Mouse (Mus musculus) brain, embryonic 14.5 days (tissue): Measurements from ENCODE around the gene Epn3.

Experiments used
- CTCF ChIP-seq: fragments of 200-500 bp; IDR thresholded peaks from 2 replicates; pipeline ENCODE4 v1.5.1; 2012; ENCODE audit warnings: inconsistent platforms, mild to moderate bottlenecking, moderate library complexity, borderline replicate concordance; ENCODE audit not compliant: insufficient read depth, insufficient read length; ENCODE audit errors: extremely low read depth
- POLR2A ChIP-seq: fragments of 200-500 bp; IDR thresholded peaks from 2 replicates; pipeline ENCODE4 v1.6.1; 2012; ENCODE audit warnings: mild to moderate bottlenecking, inconsistent platforms, borderline replicate concordance; ENCODE audit not compliant: poor library complexity, insufficient read depth, insufficient read length, severe bottlenecking; ENCODE audit errors: extremely low read depth

DNA sequence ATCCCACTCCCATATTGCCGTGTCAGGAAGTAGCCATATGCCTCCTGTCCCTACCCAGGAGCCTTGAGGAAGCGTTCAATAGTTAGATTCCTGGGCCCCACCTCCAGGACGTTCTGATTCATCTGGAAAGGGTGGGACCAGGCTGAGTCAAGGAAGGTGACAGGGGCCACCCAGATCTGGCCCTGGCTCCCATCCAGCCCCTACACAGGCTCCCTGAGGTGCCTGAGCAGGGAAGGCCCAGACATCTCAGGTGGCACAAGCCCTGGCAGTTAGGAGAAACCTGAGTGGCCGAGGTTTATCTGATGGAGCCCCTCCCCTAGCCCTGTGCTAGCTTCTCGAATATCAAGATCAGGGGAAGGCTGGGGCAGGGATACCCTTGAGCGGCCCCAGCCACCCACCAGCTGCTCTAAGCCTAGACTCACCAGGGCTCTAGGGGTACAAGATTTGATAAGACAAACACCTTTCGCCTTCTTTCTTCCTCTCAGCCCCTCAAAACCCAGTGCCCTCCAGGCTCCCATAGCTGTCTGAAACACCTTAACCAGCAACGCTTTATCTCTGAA, 39.0 kb upstream of the Epn3 start:
- TF ChIP-seq CTCF (no peak), POLR2A (no peak)
